Mouse (Mus musculus) mature B cell (primary cell): ENCODE data around the gene Plxdc1.
"Not testable (repeated sequence)": the region's sequence is repeated elsewhere in the genome, so short reads cannot be mapped to it uniquely, and the experiment has no call there.

Experiments used
- in situ Hi-C: fragments of 300-500 bp; cut with MboI; formaldehyde crosslinking; loops from 2 replicates; pipeline ENCODE4 v1.14.3; 2019

The Plxdc1 gene

GRCm38 (mm10) chr11:97955915-97956314 lies 30.3 kb downstream of the Plxdc1 start:
- in situ Hi-C loops: no loop called here

- in situ Hi-C loops: no loop called here
Measured at GRCm38 (mm10) chr11:97955146-97955902, 30.9 kb downstream of the Plxdc1 start.

- in situ Hi-C loops: no loop called here
Measured at GRCm38 (mm10) chr11:97954469-97955141, 31.6 kb downstream of the Plxdc1 start.

- in situ Hi-C loops: no loop called here
Measured at GRCm38 (mm10) chr11:97953939-97954275, 32.3 kb downstream of the Plxdc1 start.

- in situ Hi-C loops: no loop called here
Measured at GRCm38 (mm10) chr11:97953179-97953938, 32.9 kb downstream of the Plxdc1 start.

GRCm38 (mm10) chr11:97952367-97953006 lies 33.8 kb downstream of the Plxdc1 start:
- in situ Hi-C loops: no loop called here

GRCm38 (mm10) chr11:97949703-97950475 lies 36.4 kb downstream of the Plxdc1 start:
- in situ Hi-C loops: no loop called here

GRCm38 (mm10) chr11:97947426-97947825 lies 38.8 kb downstream of the Plxdc1 start:
- in situ Hi-C loops: no loop called here

GRCm38 (mm10) chr11:97945738-97946289 lies 40.4 kb downstream of the Plxdc1 start:
- in situ Hi-C loops: not testable (repeated sequence)

GRCm38 (mm10) chr11:97945031-97945430 lies 41.2 kb downstream of the Plxdc1 start:
- in situ Hi-C loops: no loop called here

- in situ Hi-C loops: no loop called here
Measured at GRCm38 (mm10) chr11:97943256-97943655, 43.0 kb downstream of the Plxdc1 start.

- in situ Hi-C loops: no loop called here
Measured at GRCm38 (mm10) chr11:97942420-97943111, 43.7 kb downstream of the Plxdc1 start.

GRCm38 (mm10) chr11:97937469-97938105 lies 48.7 kb downstream of the Plxdc1 start:
- in situ Hi-C loops: loop anchor here (5.0 kb wide), 1 partner anchor 70 kb away; no protein-coding TSS in a partner anchor

GRCm38 (mm10) chr11:97936758-97937157 lies 49.5 kb downstream of the Plxdc1 start:
- in situ Hi-C loops: loop anchor here (5.0 kb wide), 1 partner anchor 71 kb away; no protein-coding TSS in a partner anchor

- in situ Hi-C loops: loop anchor here (5.0 kb wide), 1 partner anchor 71 kb away; no protein-coding TSS in a partner anchor
Measured at GRCm38 (mm10) chr11:97935913-97936575, 50.2 kb downstream of the Plxdc1 start.

- in situ Hi-C loops: no loop called here
Measured at GRCm38 (mm10) chr11:97933553-97933952, 52.7 kb downstream of the Plxdc1 start.

- in situ Hi-C loops: no loop called here
Measured at GRCm38 (mm10) chr11:97928905-97929304, 57.3 kb downstream of the Plxdc1 start.

GRCm38 (mm10) chr11:97924217-97924616 lies 62.0 kb downstream of the Plxdc1 start:
- in situ Hi-C loops: no loop called here

- in situ Hi-C loops: no loop called here
Measured at GRCm38 (mm10) chr11:97923639-97924038, 62.6 kb downstream of the Plxdc1 start.
